Mouse (Mus musculus) small intestine, adult 10 weeks (tissue): ENCODE results near the gene Olfr920. TPM values are rescaled to one million over a fixed set of nuclear protein-coding genes. Genes with fewer than 3 reads are reported as not detected.

ENCODE experiments used
- polyA plus RNA-seq: library from polyadenylated mRNA; stranded (reverse); fragments of 350-450 nt; fragmentation: Illumina TruSeq; extraction: RNeasy Lipid Tissue Mini Kit (QIAGEN cat#74804); gene quantifications from one replicate; pipeline ENCODE4 v1.2.3, GENCODE M21; 2014; ENCODE audit warnings: low replicate concordance

Olfr920 gene
- polyA plus RNA-seq: 0.52 TPM

GRCm38 (mm10) chr9:38751999-38752398, at the start of gene Olfr920:
Gene Olfr920 (plus strand): TSS chr9:38752299.

GRCm38 (mm10) chr9:38718102-38718501, 34.0 kb upstream of the Olfr920 start, which contains the start of gene Vwa5a:
Gene Vwa5a (plus strand): TSS chr9:38718268.

GRCm38 (mm10) chr9:38772768-38773167, 20.7 kb downstream of the Olfr920 start, which contains the start of gene Olfr921:
Gene Olfr921 (plus strand): TSS chr9:38773068.

Other genes starting within 250 kb of the Olfr920 start
- not detected for gene Olfr911-ps1, start 230.7 kb upstream of the Olfr920 start, polyA plus RNA-seq
- not detected for gene Olfr910, start 214.4 kb upstream of the Olfr920 start, polyA plus RNA-seq
- gene Olfr912, start 172.1 kb upstream of the Olfr920 start, polyA plus RNA-seq: not detected
- not detected for gene Olfr913, start 159.5 kb upstream of the Olfr920 start, polyA plus RNA-seq
- not detected for gene Olfr914, start 147.2 kb upstream of the Olfr920 start, polyA plus RNA-seq
- not detected for gene Olfr916, start 92.4 kb upstream of the Olfr920 start, polyA plus RNA-seq
- gene Olfr917, start 86.5 kb upstream of the Olfr920 start, polyA plus RNA-seq: not detected
- gene Olfr918, start 77.7 kb upstream of the Olfr920 start, polyA plus RNA-seq: not detected
- not detected for gene Olfr919, start 48.6 kb upstream of the Olfr920 start, polyA plus RNA-seq
- gene Vwa5a, start 34.0 kb upstream of the Olfr920 start, polyA plus RNA-seq: 71.8 TPM
- gene Olfr921, start 20.8 kb downstream of the Olfr920 start, polyA plus RNA-seq: 0.15 TPM
- not detected for gene Olfr922, start 62.3 kb downstream of the Olfr920 start, polyA plus RNA-seq
- gene Olfr923, start 74.2 kb downstream of the Olfr920 start, polyA plus RNA-seq: not detected
- not detected for gene Olfr924, start 92.2 kb downstream of the Olfr920 start, polyA plus RNA-seq
- gene Olfr26, start 102.8 kb downstream of the Olfr920 start, polyA plus RNA-seq: not detected
- gene Olfr926, start 124.8 kb downstream of the Olfr920 start, polyA plus RNA-seq: not detected
- not detected for gene Olfr930, start 177.5 kb downstream of the Olfr920 start, polyA plus RNA-seq
- not detected for gene Olfr933, start 220.0 kb downstream of the Olfr920 start, polyA plus RNA-seq
- gene Olfr934, start 236.0 kb downstream of the Olfr920 start, polyA plus RNA-seq: not detected
- not detected for gene Olfr935, start 247.4 kb downstream of the Olfr920 start, polyA plus RNA-seq